Mouse (Mus musculus) cerebellum, adult 9-10 months (tissue): ENCODE measurements around the gene Esr1.

Experiments used
- DNase-seq: peaks from one replicate; pipeline ENCODE4 v3.0.0; 2022

Gene Esr1

GRCm38 (mm10) chr10:5008795-5009366 lies 397.5 kb downstream of the Esr1 start:
- DNase-seq = no peak

GRCm38 (mm10) chr10:5012004-5012403 lies 400.6 kb downstream of the Esr1 start:
- no peak for DNase-seq

GRCm38 (mm10) chr10:5014976-5015375 lies 403.6 kb downstream of the Esr1 start:
- no peak for DNase-seq

- no peak for DNase-seq
Measured at GRCm38 (mm10) chr10:5017148-5017547, 405.8 kb downstream of the Esr1 start.

- no peak for DNase-seq
Measured at GRCm38 (mm10) chr10:5025906-5026305, 414.5 kb downstream of the Esr1 start.

- DNase-seq = no peak
Measured at GRCm38 (mm10) chr10:5027208-5027607, 415.8 kb downstream of the Esr1 start.

GRCm38 (mm10) chr10:5028301-5028700 lies 416.9 kb downstream of the Esr1 start:
- no peak for DNase-seq

GRCm38 (mm10) chr10:5029161-5029560 lies 417.8 kb downstream of the Esr1 start:
- DNase-seq = no peak

- DNase-seq = no peak
Measured at GRCm38 (mm10) chr10:5029883-5030282, 418.5 kb downstream of the Esr1 start.

- no peak for DNase-seq
Measured at GRCm38 (mm10) chr10:5032192-5033048, 421.0 kb downstream of the Esr1 start.

GRCm38 (mm10) chr10:5041254-5041653 lies 429.9 kb downstream of the Esr1 start:
- DNase-seq = no peak

GRCm38 (mm10) chr10:5044481-5044880 lies 433.1 kb downstream of the Esr1 start:
- no peak for DNase-seq

GRCm38 (mm10) chr10:5045213-5045612 lies 433.8 kb downstream of the Esr1 start:
- no peak for DNase-seq

- DNase-seq = no peak
Measured at GRCm38 (mm10) chr10:5045671-5046070, 434.3 kb downstream of the Esr1 start.
